Mouse (Mus musculus) lung, postnatal 4 days (tissue): ENCODE measurements around the gene Klrb1f.
"Not testable (repeated sequence)": the region's sequence is repeated elsewhere in the genome, so short reads cannot be mapped to it uniquely, and the experiment has no call there.

ENCODE experiments used
- DNase-seq, 2 experiments: peaks; one replicate each; pipeline ENCODE4 v3.0.0; 2021

Gene Klrb1f

GRCm38 (mm10) chr6:129049596-129050251, 4.0 kb downstream of the Klrb1f start:
- DNase-seq, result no peak

GRCm38 (mm10) chr6:129051086-129051485, 5.4 kb downstream of the Klrb1f start:
- no peak for DNase-seq

GRCm38 (mm10) chr6:129051731-129052130, 6.0 kb downstream of the Klrb1f start:
- DNase-seq, result no peak

GRCm38 (mm10) chr6:129056237-129056636, 10.5 kb downstream of the Klrb1f start:
- no peak for DNase-seq

GRCm38 (mm10) chr6:129058013-129058412, 12.3 kb downstream of the Klrb1f start:
- DNase-seq, result no peak

- DNase-seq, result no peak
Measured at GRCm38 (mm10) chr6:129065407-129065806, 19.7 kb downstream of the Klrb1f start.

GRCm38 (mm10) chr6:129065857-129066256, 20.2 kb downstream of the Klrb1f start:
- DNase-seq, result no peak

GRCm38 (mm10) chr6:129066530-129066929, 20.8 kb downstream of the Klrb1f start:
- DNase-seq, result no peak

- peak; percentile 30 to 48 for DNase-seq
Measured at GRCm38 (mm10) chr6:129066986-129067385, 21.3 kb downstream of the Klrb1f start.

GRCm38 (mm10) chr6:129085098-129085497, 39.4 kb downstream of the Klrb1f start:
- DNase-seq, result no peak

- DNase-seq, result not testable (repeated sequence)
Measured at GRCm38 (mm10) chr6:129086031-129086430, 40.3 kb downstream of the Klrb1f start.

- DNase-seq, result no peak
Measured at GRCm38 (mm10) chr6:129088161-129088560, 42.5 kb downstream of the Klrb1f start.

GRCm38 (mm10) chr6:129088596-129088995, 42.9 kb downstream of the Klrb1f start:
- DNase-seq, result not testable (repeated sequence)

GRCm38 (mm10) chr6:129095166-129095565, 49.5 kb downstream of the Klrb1f start:
- DNase-seq, result peak in 1 of 2 experiments; percentile 37

GRCm38 (mm10) chr6:129097929-129098328, 52.2 kb downstream of the Klrb1f start:
- DNase-seq, result peak in 1 of 2 experiments; percentile 24

GRCm38 (mm10) chr6:129100794-129101193, 55.1 kb downstream of the Klrb1f start, which contains the start of gene Clec2e:
Gene Clec2e, minus strand, starts transcription at chr6:129100913.
- not testable (repeated sequence) for DNase-seq

- DNase-seq, result no peak
Measured at GRCm38 (mm10) chr6:129101604-129102003, 55.9 kb downstream of the Klrb1f start.

GRCm38 (mm10) chr6:129102858-129103555, 57.3 kb downstream of the Klrb1f start:
- DNase-seq, result no peak
